Mouse (Mus musculus): Measurements from ENCODE around the gene Olfr887.

DNA sequence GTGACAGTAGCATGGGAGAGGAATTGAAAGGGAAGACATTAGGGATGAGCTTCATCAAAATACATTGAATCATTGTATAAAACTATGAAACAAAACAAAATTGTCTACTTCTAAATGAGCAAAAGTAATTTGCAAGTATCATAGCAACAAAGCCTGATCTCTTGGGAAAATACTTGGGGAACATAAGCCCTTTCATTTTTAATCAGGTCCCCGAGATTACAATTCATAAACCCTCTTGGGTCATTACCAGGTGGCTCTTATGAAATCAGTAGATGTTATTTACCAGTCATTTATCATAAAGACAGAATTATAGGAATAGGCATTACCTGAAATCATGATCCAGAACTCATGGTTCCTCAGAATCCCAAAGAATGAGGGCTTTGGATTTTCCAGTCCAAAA lies 37.6 kb upstream of the Olfr887 start, which contains the start of gene Olfr884:
- TF ChIP-seq EP300 (optimal IDR thresholded peaks at IDR 0.05) (no peak), CTCF (IDR thresholded peaks at IDR 0.05; ENCODE audit: low read depth) (no peak)

Data from stomach, postnatal 0 days (tissue).